Mouse (Mus musculus): ENCODE measurements around the gene Wdr77. TPM values are rescaled to one million over a fixed set of nuclear protein-coding genes. Genes with fewer than 3 reads are reported as not detected.

Gene Wdr77
- total and polyA plus RNA-seq, 2 experiments from 2014 or later = 65.1 to 88.1 TPM

DNA sequence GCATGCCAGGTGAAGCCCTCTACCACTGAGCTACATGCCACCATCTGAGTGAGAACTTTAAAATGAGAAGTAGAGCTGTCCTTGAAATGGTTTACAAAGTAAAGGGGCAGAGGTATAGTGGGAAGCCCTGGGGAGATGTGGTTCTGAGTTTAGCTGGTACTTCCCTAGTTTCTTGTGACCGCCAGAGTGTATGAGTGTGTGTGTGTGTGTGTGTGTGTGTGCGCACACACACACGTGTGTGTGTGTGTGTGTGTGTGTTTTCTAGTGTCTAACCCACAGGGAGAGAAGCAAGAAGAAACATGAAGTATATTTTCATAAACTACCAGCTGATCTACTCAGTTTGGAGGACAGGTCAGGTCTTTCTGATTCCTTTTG lies 31.0 kb upstream of the Wdr77 start:
- Histone ChIP-seq H3K27ac (ENCODE audit: low read depth, low read length) (no peak overlapping the region), H3K36me3 (ENCODE audit: insufficient read depth, low read length) (no peaks in the 10 kb centered on the region), H3K4me1 (ENCODE audit: insufficient read depth, low read length) (no peaks in the 10 kb centered on the region), H3K27me3 (ENCODE audit: insufficient read depth, low read length) (no peaks in the 10 kb centered on the region), H3K4me2 (ENCODE audit: low read depth, low read length, poor library complexity, severe bottlenecking) (no peak overlapping the region), H3K9ac (replicated peaks; ENCODE audit: low read length, poor library complexity, severe bottlenecking) (no peak overlapping the region), H3K4me3 (ENCODE audit: low read depth, low read length) (no peak overlapping the region), H3K9me3 (ENCODE audit: low read length) (no peaks in the 10 kb centered on the region)
- ATAC-seq (ENCODE audit: low FRiP score) = no peak
- no peak for DNase-seq (ENCODE audit: low spot score)
- no peak for TF ChIP-seq CTCF (IDR thresholded peaks at IDR 0.05)
- WGBS = 92% methylated on average over 3 of the region's 3 CpGs

DNA sequence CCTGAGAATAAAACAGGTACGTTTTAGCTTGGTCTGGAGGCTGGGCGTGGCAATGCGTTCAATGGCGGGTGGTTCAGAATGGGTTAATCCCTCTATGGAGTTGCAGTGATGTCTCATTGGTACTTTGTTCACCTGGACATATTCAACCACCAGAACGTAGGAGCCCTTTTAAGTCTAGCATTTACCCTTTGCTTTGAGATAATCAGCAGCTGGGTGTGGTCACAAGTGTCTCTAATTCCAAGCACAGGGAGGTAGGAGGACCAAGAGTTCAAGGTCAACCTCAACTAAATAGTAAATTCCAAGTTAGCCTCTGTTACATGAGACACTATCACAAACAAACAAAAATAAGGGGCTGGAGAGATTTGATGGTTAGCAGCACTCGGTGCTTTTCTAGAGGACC lies 30.4 kb upstream of the Wdr77 start:
- no peaks in the 10 kb centered on the region for H3K36me3 ChIP-seq (ENCODE audit: insufficient read depth, low read length)
- no peak overlapping the region for H3K9ac ChIP-seq (replicated peaks; ENCODE audit: low read length, poor library complexity, severe bottlenecking)
- ATAC-seq (ENCODE audit: low FRiP score) (no peak), DNase-seq (ENCODE audit: low spot score) (no peak)
- TF ChIP-seq CTCF (IDR thresholded peaks at IDR 0.05) = no peak
- no peaks in the 10 kb centered on the region for H3K4me1 ChIP-seq (ENCODE audit: insufficient read depth, low read length)
- no peaks in the 10 kb centered on the region for H3K9me3 ChIP-seq (ENCODE audit: low read length)
- H3K27me3 ChIP-seq (ENCODE audit: insufficient read depth, low read length) = no peaks in the 10 kb centered on the region
- no peak overlapping the region for H3K4me3 ChIP-seq (ENCODE audit: low read depth, low read length)
- WGBS = 87% methylated on average over 6 of the region's 6 CpGs
- no peak overlapping the region for H3K27ac ChIP-seq (ENCODE audit: low read depth, low read length)
- no peak overlapping the region for H3K4me2 ChIP-seq (ENCODE audit: low read depth, low read length, poor library complexity, severe bottlenecking)

DNA sequence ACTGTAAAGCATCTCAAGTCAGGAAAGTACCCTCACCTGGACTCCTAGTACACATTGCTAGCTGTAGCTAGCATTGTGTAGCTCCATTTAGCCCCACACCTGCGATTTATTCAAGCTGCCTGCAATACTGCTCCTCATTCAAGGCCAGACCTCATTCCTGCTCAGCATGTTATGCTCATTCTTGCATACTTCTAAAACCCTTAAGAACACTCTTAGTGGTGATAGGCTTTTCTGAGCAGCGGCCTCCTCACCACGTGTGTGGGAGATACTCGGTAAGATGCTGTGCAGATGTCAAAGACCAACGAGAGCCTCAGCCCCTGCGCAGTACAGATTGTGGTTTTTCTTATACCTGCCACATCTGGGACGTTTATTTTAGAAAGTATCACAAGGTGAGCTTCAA lies 29.3 kb upstream of the Wdr77 start:
- Histone ChIP-seq H3K36me3 (ENCODE audit: insufficient read depth, low read length) (no peaks in the 10 kb centered on the region), H3K9me3 (ENCODE audit: low read length) (no peaks in the 10 kb centered on the region), H3K9ac (replicated peaks; ENCODE audit: low read length, poor library complexity, severe bottlenecking) (no peak overlapping the region), H3K27ac (ENCODE audit: low read depth, low read length) (no peak overlapping the region), H3K4me3 (ENCODE audit: low read depth, low read length) (no peak overlapping the region), H3K4me2 (ENCODE audit: low read depth, low read length, poor library complexity, severe bottlenecking) (no peak overlapping the region), H3K4me1 (ENCODE audit: insufficient read depth, low read length) (no peaks in the 10 kb centered on the region), H3K27me3 (ENCODE audit: insufficient read depth, low read length) (no peaks in the 10 kb centered on the region)
- TF ChIP-seq CTCF (IDR thresholded peaks at IDR 0.05) = no peak
- ATAC-seq (ENCODE audit: low FRiP score) (no peak), DNase-seq (ENCODE audit: low spot score) (no peak)
- WGBS = 84% methylated on average over 7 of the region's 7 CpGs

DNA sequence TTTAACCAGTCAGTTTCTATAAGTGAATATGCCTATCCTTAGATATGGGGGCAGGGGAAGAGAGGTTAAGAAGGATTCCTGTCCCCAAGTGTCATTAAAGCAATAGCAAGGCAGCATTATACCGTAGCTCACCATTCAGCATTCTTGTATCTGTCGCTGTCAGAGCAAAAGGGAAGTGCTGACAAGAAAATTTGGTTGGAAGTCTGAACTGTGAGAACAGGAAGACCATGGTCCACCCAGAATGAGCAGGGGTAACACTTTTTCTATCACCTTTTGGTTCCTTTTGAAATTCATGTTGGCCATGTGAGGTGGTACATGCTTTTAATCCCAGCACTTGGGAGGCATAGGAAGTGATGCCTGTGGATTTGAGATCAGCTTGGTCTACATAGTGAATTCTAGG lies 28.1 kb upstream of the Wdr77 start:
- no peak for TF ChIP-seq CTCF (IDR thresholded peaks at IDR 0.05)
- Histone ChIP-seq H3K4me2 (ENCODE audit: low read depth, low read length, poor library complexity, severe bottlenecking) (no peak overlapping the region), H3K27me3 (ENCODE audit: insufficient read depth, low read length) (no peaks in the 10 kb centered on the region), H3K9ac (replicated peaks; ENCODE audit: low read length, poor library complexity, severe bottlenecking) (no peak overlapping the region), H3K4me1 (ENCODE audit: insufficient read depth, low read length) (no peaks in the 10 kb centered on the region), H3K27ac (ENCODE audit: low read depth, low read length) (no peak overlapping the region), H3K4me3 (ENCODE audit: low read depth, low read length) (no peak overlapping the region), H3K9me3 (ENCODE audit: low read length) (no peaks in the 10 kb centered on the region), H3K36me3 (ENCODE audit: insufficient read depth, low read length) (no peaks in the 10 kb centered on the region)
- WGBS = 83% methylated on average over 2 of the region's 2 CpGs
- ATAC-seq (ENCODE audit: low FRiP score) (no peak), DNase-seq (ENCODE audit: low spot score) (no peak)

DNA sequence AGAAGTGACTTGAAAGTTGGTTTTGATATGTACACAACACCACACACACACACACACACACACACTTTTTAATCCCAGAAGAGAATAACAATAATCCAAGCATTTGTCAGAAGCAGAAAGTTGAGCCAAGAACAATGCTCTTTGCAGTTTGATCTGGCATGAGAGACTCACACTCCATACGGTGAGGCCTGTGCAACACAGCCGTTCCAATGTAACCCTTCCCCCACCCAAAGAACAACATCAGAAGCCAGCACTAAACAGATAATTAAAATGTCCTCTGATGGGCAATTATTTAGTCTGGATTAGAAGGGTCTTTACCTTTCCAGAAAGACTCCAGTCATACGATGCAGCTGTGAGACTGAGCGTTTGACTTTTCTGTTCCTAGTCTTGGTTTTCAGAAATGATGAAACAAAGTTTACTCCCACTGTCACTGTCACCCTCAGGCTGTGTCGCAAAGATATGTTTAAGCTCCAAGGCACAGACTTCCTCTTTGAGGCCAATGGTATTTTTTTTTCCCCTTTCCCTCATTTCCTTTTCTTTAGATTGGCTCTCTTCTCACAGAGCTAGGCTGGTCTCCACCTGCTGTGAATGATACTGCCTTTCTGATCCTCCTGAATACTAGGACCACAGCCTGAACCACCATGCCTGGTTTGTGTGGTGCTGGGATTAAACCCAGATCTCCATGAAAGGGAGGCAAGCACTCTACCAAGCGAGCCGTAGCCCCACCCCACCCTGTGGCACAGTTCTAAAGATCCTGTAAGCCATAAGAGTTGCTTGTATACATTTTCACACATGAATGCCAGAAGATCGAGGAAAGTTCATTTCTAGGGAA lies 26.7 kb upstream of the Wdr77 start, which contains the start of gene I830077J02Rik:
TSS of gene I830077J02Rik (minus strand) at position 425 of the 832 bp plus-strand sequence.
- WGBS = 89% methylated on average over 8 of the region's 8 CpGs
- no peaks in the 10 kb centered on the region for H3K27me3 ChIP-seq (ENCODE audit: insufficient read depth, low read length)
- no peak within 1 kb of the TSS for H3K4me2 ChIP-seq (ENCODE audit: low read depth, low read length, poor library complexity, severe bottlenecking)
- TF ChIP-seq CTCF (IDR thresholded peaks at IDR 0.05) = no peak
- DNase-seq (ENCODE audit: low spot score) (no peak), ATAC-seq (ENCODE audit: low FRiP score) (no peak)
- no peak within 1 kb of the TSS for H3K9ac ChIP-seq (replicated peaks; ENCODE audit: low read length, poor library complexity, severe bottlenecking)
- no peaks in the 10 kb centered on the region for H3K9me3 ChIP-seq (ENCODE audit: low read length)
- H3K27ac ChIP-seq (ENCODE audit: low read depth, low read length) = no peak within 1 kb of the TSS
- no peaks in the 10 kb centered on the region for H3K36me3 ChIP-seq (ENCODE audit: insufficient read depth, low read length)
- H3K4me3 ChIP-seq (ENCODE audit: low read depth, low read length) = no peak within 1 kb of the TSS
- no peaks in the 10 kb centered on the region for H3K4me1 ChIP-seq (ENCODE audit: insufficient read depth, low read length)

DNA sequence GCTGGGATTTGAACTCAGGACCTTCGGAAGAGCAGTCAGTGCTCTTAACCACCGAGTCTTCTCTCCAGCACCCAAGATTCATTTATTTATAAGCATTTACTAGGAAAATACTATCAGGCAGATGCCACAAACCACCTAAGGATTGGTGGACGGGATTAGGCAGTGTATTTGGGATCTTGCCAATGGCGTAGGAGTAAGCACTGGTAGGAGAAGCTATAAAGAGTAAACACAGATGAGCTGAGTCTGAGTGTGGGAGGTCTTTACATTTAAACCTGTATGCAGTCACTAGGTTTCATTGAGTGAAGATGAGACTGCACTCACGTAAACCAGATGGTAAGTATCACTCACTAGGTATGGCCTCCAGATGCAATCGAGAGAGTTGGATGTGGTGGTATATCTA lies 25.2 kb upstream of the Wdr77 start:
- WGBS = 95% methylated on average over 6 of the region's 6 CpGs
- Histone ChIP-seq H3K36me3 (ENCODE audit: insufficient read depth, low read length) (0 out of 2 replicates have a peak, but pooled peaks cover 2% of the 10 kb centered on the region), H3K4me3 (ENCODE audit: low read depth, low read length) (no peak overlapping the region), H3K9me3 (ENCODE audit: low read length) (no peaks in the 10 kb centered on the region), H3K27ac (ENCODE audit: low read depth, low read length) (no peak overlapping the region), H3K27me3 (ENCODE audit: insufficient read depth, low read length) (no peaks in the 10 kb centered on the region), H3K4me2 (ENCODE audit: low read depth, low read length, poor library complexity, severe bottlenecking) (no peak overlapping the region), H3K4me1 (ENCODE audit: insufficient read depth, low read length) (no peaks in the 10 kb centered on the region), H3K9ac (replicated peaks; ENCODE audit: low read length, poor library complexity, severe bottlenecking) (no peak overlapping the region)
- DNase-seq (ENCODE audit: low spot score) (no peak), ATAC-seq (ENCODE audit: low FRiP score) (no peak)
- no peak for TF ChIP-seq CTCF (IDR thresholded peaks at IDR 0.05)

Data from midbrain, postnatal 0 days (tissue).